Mouse (Mus musculus): ENCODE measurements around the gene Hcfc1r1. TPM values are rescaled to one million over a fixed set of nuclear protein-coding genes. Genes with fewer than 3 reads are reported as not detected.

Gene Hcfc1r1
- total and polyA plus RNA-seq, 2 experiments from 2014 or later, result 126 to 209 TPM

GRCm38 (mm10) chr17:23706212-23706611 is 32.8 kb downstream of the Hcfc1r1 start:
- no peak overlapping the region for H3K27ac ChIP-seq
- H3K36me3 ChIP-seq (ENCODE audit: insufficient read depth, low read length), result no peaks in the 10 kb centered on the region
- peak; percentile 95 for TF ChIP-seq CTCF (IDR thresholded peaks at IDR 0.05; ENCODE audit: low read depth)
- WGBS, result 1% methylated on average over 3 of the region's 3 CpGs
- no peaks in the 10 kb centered on the region; the same call in 1 of the 2 replicates for H3K27me3 ChIP-seq (ENCODE audit: insufficient read depth, low read length)
- no peak overlapping the region for H3K4me2 ChIP-seq (ENCODE audit: low read depth, low read length)
- H3K9ac ChIP-seq (replicated peaks; ENCODE audit: low read length), result no peak overlapping the region
- ATAC-seq (peak; percentile 82), DNase-seq (ENCODE audit: low spot score) (peak; percentile 86)
- H3K9me3 ChIP-seq (ENCODE audit: low read length), result no peaks in the 10 kb centered on the region
- H3K4me1 ChIP-seq (ENCODE audit: insufficient read depth, low read length), result no peaks in the 10 kb centered on the region
- H3K4me3 ChIP-seq (ENCODE audit: low read length), result no peak overlapping the region

- H3K36me3 ChIP-seq (ENCODE audit: insufficient read depth, low read length), result no peaks in the 10 kb centered on the region
- H3K27ac ChIP-seq, result no peak overlapping the region
- H3K27me3 ChIP-seq (ENCODE audit: insufficient read depth, low read length), result no peaks in the 10 kb centered on the region
- whole genome bisulfite sequencing, result 70% methylated on average over 2 of the region's 2 CpGs
- no peak overlapping the region for H3K4me3 ChIP-seq (ENCODE audit: low read length)
- no peak overlapping the region for H3K9ac ChIP-seq (replicated peaks; ENCODE audit: low read length)
- ATAC-seq (no peak), DNase-seq (ENCODE audit: low spot score) (no peak)
- no peaks in the 10 kb centered on the region for H3K9me3 ChIP-seq (ENCODE audit: low read length)
- no peaks in the 10 kb centered on the region for H3K4me1 ChIP-seq (ENCODE audit: insufficient read depth, low read length)
- TF ChIP-seq CTCF (IDR thresholded peaks at IDR 0.05; ENCODE audit: low read depth), result no peak
- no peak overlapping the region for H3K4me2 ChIP-seq (ENCODE audit: low read depth, low read length)
Measured at GRCm38 (mm10) chr17:23717003-23717402, 43.6 kb downstream of the Hcfc1r1 start.

GRCm38 (mm10) chr17:23719455-23719854 is 46.1 kb downstream of the Hcfc1r1 start:
- ATAC-seq (no peak), DNase-seq (ENCODE audit: low spot score) (no peak)
- Histone ChIP-seq H3K4me2 (ENCODE audit: low read depth, low read length) (no peak overlapping the region), H3K36me3 (ENCODE audit: insufficient read depth, low read length) (no peaks in the 10 kb centered on the region), H3K9me3 (ENCODE audit: low read length) (no peaks in the 10 kb centered on the region), H3K27me3 (ENCODE audit: insufficient read depth, low read length) (no peaks in the 10 kb centered on the region), H3K4me1 (ENCODE audit: insufficient read depth, low read length) (no peaks in the 10 kb centered on the region), H3K9ac (replicated peaks; ENCODE audit: low read length) (no peak overlapping the region), H3K4me3 (ENCODE audit: low read length) (no peak overlapping the region), H3K27ac (no peak overlapping the region)
- 14% methylated on average over 1 of the region's 1 CpGs for WGBS
- TF ChIP-seq CTCF (IDR thresholded peaks at IDR 0.05; ENCODE audit: low read depth), result no peak

- Histone ChIP-seq H3K4me1 (ENCODE audit: insufficient read depth, low read length) (0 out of 2 replicates have a peak, but pooled peaks cover 4% of the 10 kb centered on the region), H3K4me3 (ENCODE audit: low read length) (no peak overlapping the region), H3K36me3 (ENCODE audit: insufficient read depth, low read length) (no peaks in the 10 kb centered on the region), H3K9me3 (ENCODE audit: low read length) (no peaks in the 10 kb centered on the region), H3K27me3 (ENCODE audit: insufficient read depth, low read length) (no peaks in the 10 kb centered on the region), H3K9ac (replicated peaks; ENCODE audit: low read length) (no peak overlapping the region), H3K4me2 (ENCODE audit: low read depth, low read length) (no peak overlapping the region), H3K27ac (no peak overlapping the region)
- ATAC-seq, result no peak
- 75% methylated on average over 2 of the region's 2 CpGs for WGBS
- DNase-seq (ENCODE audit: low spot score), result no peak
- no peak for TF ChIP-seq CTCF (IDR thresholded peaks at IDR 0.05; ENCODE audit: low read depth)
Measured at GRCm38 (mm10) chr17:23721886-23722285, 48.5 kb downstream of the Hcfc1r1 start.

GRCm38 (mm10) chr17:23722376-23723125 is 49.2 kb downstream of the Hcfc1r1 start, which contains the start of gene 1520401A03Rik:
TSS of gene 1520401A03Rik (minus strand) at chr17:23722783.
- ATAC-seq, result no peak
- 0 out of 2 replicates have a peak, but pooled peaks cover 4% of the 10 kb centered on the region for H3K4me1 ChIP-seq (ENCODE audit: insufficient read depth, low read length)
- no peaks in the 10 kb centered on the region for H3K9me3 ChIP-seq (ENCODE audit: low read length)
- 73% methylated on average over 7 of the region's 7 CpGs for WGBS
- no peak within 1 kb of the TSS for H3K4me2 ChIP-seq (ENCODE audit: low read depth, low read length)
- no peaks in the 10 kb centered on the region for H3K36me3 ChIP-seq (ENCODE audit: insufficient read depth, low read length)
- TF ChIP-seq CTCF (IDR thresholded peaks at IDR 0.05; ENCODE audit: low read depth), result no peak
- no peak within 1 kb of the TSS for H3K27ac ChIP-seq
- no peaks in the 10 kb centered on the region for H3K27me3 ChIP-seq (ENCODE audit: insufficient read depth, low read length)
- no peak within 1 kb of the TSS for H3K9ac ChIP-seq (replicated peaks; ENCODE audit: low read length)
- no peak within 1 kb of the TSS for H3K4me3 ChIP-seq (ENCODE audit: low read length)
- no peak for DNase-seq (ENCODE audit: low spot score)

Other genes with a start within 250 kb of the Hcfc1r1 start
- not detected in 2 replicates for gene Vmn2r117, start 193.9 kb upstream of the Hcfc1r1 start, total RNA-seq (2014; rRNA removed)
- not detected in 2 replicates for gene Vmn2r117, start 193.9 kb upstream of the Hcfc1r1 start, polyA plus RNA-seq (2015; fragmentation: Nextera tagmentation; extraction: Ambion mirVana)
- 17.1 and 28.1 TPM in 2 replicates for gene Zfp213, start 109.4 kb upstream of the Hcfc1r1 start, total RNA-seq (2014; rRNA removed)
- gene Zfp213, start 109.4 kb upstream of the Hcfc1r1 start, polyA plus RNA-seq (2015; fragmentation: Nextera tagmentation; extraction: Ambion mirVana), result 9.4 and 10.3 TPM in 2 replicates
- 37.6 and 44.0 TPM in 2 replicates for gene Zfp13, start 74.1 kb upstream of the Hcfc1r1 start, total RNA-seq (2014; rRNA removed)
- 21.5 and 21.6 TPM in 2 replicates for gene Zfp13, start 74.1 kb upstream of the Hcfc1r1 start, polyA plus RNA-seq (2015; fragmentation: Nextera tagmentation; extraction: Ambion mirVana)
- 0.10 TPM in 1 of 2 replicates, not detected in the other for gene Zscan10, start 72.7 kb upstream of the Hcfc1r1 start, total RNA-seq (2014; rRNA removed)
- 0.14 and 0.26 TPM in 2 replicates for gene Zscan10, start 72.7 kb upstream of the Hcfc1r1 start, polyA plus RNA-seq (2015; fragmentation: Nextera tagmentation; extraction: Ambion mirVana)
- gene Mmp25, start 28.3 kb upstream of the Hcfc1r1 start, total RNA-seq (2014; rRNA removed), result 0.65 and 1.2 TPM in 2 replicates
- 1.2 and 1.3 TPM in 2 replicates for gene Mmp25, start 28.3 kb upstream of the Hcfc1r1 start, polyA plus RNA-seq (2015; fragmentation: Nextera tagmentation; extraction: Ambion mirVana)
- not detected in 2 replicates for gene Bicdl2, start 13.1 kb upstream of the Hcfc1r1 start, total RNA-seq (2014; rRNA removed)
- gene Bicdl2, start 13.1 kb upstream of the Hcfc1r1 start, polyA plus RNA-seq (2015; fragmentation: Nextera tagmentation; extraction: Ambion mirVana), result 0.11 and 0.18 TPM in 2 replicates
- 16.1 and 28.1 TPM in 2 replicates for gene Thoc6, start 286 bp downstream of the Hcfc1r1 start, total RNA-seq (2014; rRNA removed)
- 28.4 and 29.1 TPM in 2 replicates for gene Thoc6, start 286 bp downstream of the Hcfc1r1 start, polyA plus RNA-seq (2015; fragmentation: Nextera tagmentation; extraction: Ambion mirVana)
- 5.5 and 8.7 TPM in 2 replicates for gene Tnfrsf12a, start 3.9 kb downstream of the Hcfc1r1 start, total RNA-seq (2014; rRNA removed)
- gene Tnfrsf12a, start 3.9 kb downstream of the Hcfc1r1 start, polyA plus RNA-seq (2015; fragmentation: Nextera tagmentation; extraction: Ambion mirVana), result 7.3 and 7.7 TPM in 2 replicates
- gene Cldn6, start 5.7 kb downstream of the Hcfc1r1 start, total RNA-seq (2014; rRNA removed), result 0.75 and 1.0 TPM in 2 replicates
- 0.33 and 0.34 TPM in 2 replicates for gene Cldn6, start 5.7 kb downstream of the Hcfc1r1 start, polyA plus RNA-seq (2015; fragmentation: Nextera tagmentation; extraction: Ambion mirVana)
- gene Cldn9, start 10.4 kb downstream of the Hcfc1r1 start, total RNA-seq (2014; rRNA removed), result 1.0 and 1.9 TPM in 2 replicates
- 1.1 and 1.2 TPM in 2 replicates for gene Cldn9, start 10.4 kb downstream of the Hcfc1r1 start, polyA plus RNA-seq (2015; fragmentation: Nextera tagmentation; extraction: Ambion mirVana)
- not detected in 2 replicates for gene 1520401A03Rik, start 49.2 kb downstream of the Hcfc1r1 start, total RNA-seq (2014; rRNA removed)
- gene 1520401A03Rik, start 49.2 kb downstream of the Hcfc1r1 start, polyA plus RNA-seq (2015; fragmentation: Nextera tagmentation; extraction: Ambion mirVana), result 0.19 and 0.26 TPM in 2 replicates
- 27.1 and 27.8 TPM in 2 replicates for gene Pkmyt1, start 52.7 kb downstream of the Hcfc1r1 start, total RNA-seq (2014; rRNA removed)
- gene Pkmyt1, start 52.7 kb downstream of the Hcfc1r1 start, polyA plus RNA-seq (2015; fragmentation: Nextera tagmentation; extraction: Ambion mirVana), result 19.5 and 20.1 TPM in 2 replicates
- 102 and 120 TPM in 2 replicates for gene Paqr4, start 67.3 kb downstream of the Hcfc1r1 start, total RNA-seq (2014; rRNA removed)
- 69.4 and 72.1 TPM in 2 replicates for gene Paqr4, start 67.3 kb downstream of the Hcfc1r1 start, polyA plus RNA-seq (2015; fragmentation: Nextera tagmentation; extraction: Ambion mirVana)
- gene Kremen2, start 72.2 kb downstream of the Hcfc1r1 start, total RNA-seq (2014; rRNA removed), result 1.2 and 2.0 TPM in 2 replicates
- gene Kremen2, start 72.2 kb downstream of the Hcfc1r1 start, polyA plus RNA-seq (2015; fragmentation: Nextera tagmentation; extraction: Ambion mirVana), result 1.1 and 1.4 TPM in 2 replicates
- gene Flywch1, start 98.0 kb downstream of the Hcfc1r1 start, total RNA-seq (2014; rRNA removed), result 230 and 258 TPM in 2 replicates
- 165 and 183 TPM in 2 replicates for gene Flywch1, start 98.0 kb downstream of the Hcfc1r1 start, polyA plus RNA-seq (2015; fragmentation: Nextera tagmentation; extraction: Ambion mirVana)
- 63.3 and 83.8 TPM in 2 replicates for gene Flywch2, start 112.5 kb downstream of the Hcfc1r1 start, total RNA-seq (2014; rRNA removed)
- gene Flywch2, start 112.5 kb downstream of the Hcfc1r1 start, polyA plus RNA-seq (2015; fragmentation: Nextera tagmentation; extraction: Ambion mirVana), result 99.8 and 123 TPM in 2 replicates
- 133 and 144 TPM in 2 replicates for gene Srrm2, start 116.9 kb downstream of the Hcfc1r1 start, total RNA-seq (2014; rRNA removed)
- 419 and 436 TPM in 2 replicates for gene Srrm2, start 116.9 kb downstream of the Hcfc1r1 start, polyA plus RNA-seq (2015; fragmentation: Nextera tagmentation; extraction: Ambion mirVana)
- gene Elob, start 155.5 kb downstream of the Hcfc1r1 start, total RNA-seq (2014; rRNA removed), result 755 and 1,410 TPM in 2 replicates
- gene Elob, start 155.5 kb downstream of the Hcfc1r1 start, polyA plus RNA-seq (2015; fragmentation: Nextera tagmentation; extraction: Ambion mirVana), result 1,482 and 1,504 TPM in 2 replicates
- not detected in 2 replicates for gene Prss33, start 162.5 kb downstream of the Hcfc1r1 start, total RNA-seq (2014; rRNA removed)
- gene Prss33, start 162.5 kb downstream of the Hcfc1r1 start, polyA plus RNA-seq (2015; fragmentation: Nextera tagmentation; extraction: Ambion mirVana), result not detected in 2 replicates
- gene Prss32, start 170.3 kb downstream of the Hcfc1r1 start, total RNA-seq (2014; rRNA removed), result not detected in 2 replicates
- gene Prss32, start 170.3 kb downstream of the Hcfc1r1 start, polyA plus RNA-seq (2015; fragmentation: Nextera tagmentation; extraction: Ambion mirVana), result 0.25 and 0.48 TPM in 2 replicates
- 0.37 TPM in 1 of 2 replicates, not detected in the other for gene Prss41, start 170.6 kb downstream of the Hcfc1r1 start, total RNA-seq (2014; rRNA removed)
- 0.90 and 1.3 TPM in 2 replicates for gene Prss41, start 170.6 kb downstream of the Hcfc1r1 start, polyA plus RNA-seq (2015; fragmentation: Nextera tagmentation; extraction: Ambion mirVana)
- gene Prss21, start 194.5 kb downstream of the Hcfc1r1 start, total RNA-seq (2014; rRNA removed), result not detected in 2 replicates
- not detected in 2 replicates for gene Prss21, start 194.5 kb downstream of the Hcfc1r1 start, polyA plus RNA-seq (2015; fragmentation: Nextera tagmentation; extraction: Ambion mirVana)
- not detected in 2 replicates for gene Dcpp1, start 207.3 kb downstream of the Hcfc1r1 start, total RNA-seq (2014; rRNA removed)
- not detected in 2 replicates for gene Dcpp1, start 207.3 kb downstream of the Hcfc1r1 start, polyA plus RNA-seq (2015; fragmentation: Nextera tagmentation; extraction: Ambion mirVana)
- not detected in 2 replicates for gene Dcpp2, start 207.3 kb downstream of the Hcfc1r1 start, total RNA-seq (2014; rRNA removed)
- gene Dcpp2, start 207.3 kb downstream of the Hcfc1r1 start, polyA plus RNA-seq (2015; fragmentation: Nextera tagmentation; extraction: Ambion mirVana), result not detected in 2 replicates
- gene Dcpp3, start 243.9 kb downstream of the Hcfc1r1 start, total RNA-seq (2014; rRNA removed), result not detected in 2 replicates
- not detected in 2 replicates for gene Dcpp3, start 243.9 kb downstream of the Hcfc1r1 start, polyA plus RNA-seq (2015; fragmentation: Nextera tagmentation; extraction: Ambion mirVana)

All from hindbrain, postnatal 0 days (tissue).